Mouse (Mus musculus): Measurements from ENCODE around the gene Iqgap2. TPM values are rescaled to one million over a fixed set of nuclear protein-coding genes. Genes with fewer than 3 reads are reported as not detected.

Gene Iqgap2
- 8.7 and 12.7 TPM in 2 replicates for polyA plus RNA-seq (2012; rRNA removed)
- 10.5 and 12.8 TPM in 2 replicates for polyA plus RNA-seq (2014; fragmentation: Nextera tagmentation; extraction: Ambion mirVana)

GRCm38 (mm10) chr13:95891491-95891925 is at the start of gene Iqgap2:
TSS of gene Iqgap2 (minus strand) at chr13:95891922.
- DNase-seq (ENCODE audit: low spot score) = no peak
- H3K27ac ChIP-seq (replicated peaks; ENCODE audit: low read depth, low read length) = peak within 1 kb of the TSS; percentile 56; the same call in 1 of the 2 replicates
- WGBS = under 1% methylated on average over 29 of the region's 48 CpGs
- H3K36me3 ChIP-seq (ENCODE audit: control insufficient read depth, insufficient read depth, low read length) = no peaks in the 10 kb centered on the region
- H3K4me3 ChIP-seq (replicated peaks; ENCODE audit: low read length) = peak within 1 kb of the TSS; percentile 76
- no peaks in the 10 kb centered on the region for H3K27me3 ChIP-seq (ENCODE audit: control insufficient read depth, insufficient read depth, low read length)
- peak; percentile 76 for ATAC-seq (ENCODE audit: low FRiP score, low read depth)
- H3K4me2 ChIP-seq (replicated peaks; ENCODE audit: low read depth, low read length, severe bottlenecking) = peak within 1 kb of the TSS; percentile 100
- 0 out of 2 replicates have a peak, but pooled peaks have one; percentile 6 for TF ChIP-seq POLR2A (IDR thresholded peaks at IDR 0.05; ENCODE audit: borderline replicate concordance, extremely low read depth, insufficient read depth, insufficient read length)
- H3K9ac ChIP-seq (ENCODE audit: low read depth, low read length, severe bottlenecking) = peak within 1 kb of the TSS; percentile 80
- H3K4me1 ChIP-seq (ENCODE audit: control insufficient read depth, insufficient read depth, low read length) = peaks cover 10% of the 10 kb centered on the region; the same call in 1 of the 2 replicates
- no peaks in the 10 kb centered on the region for H3K9me3 ChIP-seq (ENCODE audit: control insufficient read depth, low read length)

- H3K9me3 ChIP-seq (ENCODE audit: control insufficient read depth, low read length) = no peaks in the 10 kb centered on the region
- H3K27ac ChIP-seq (replicated peaks; ENCODE audit: low read depth, low read length) = no peak overlapping the region
- H3K4me1 ChIP-seq (ENCODE audit: control insufficient read depth, insufficient read depth, low read length) = no peaks in the 10 kb centered on the region
- no peak overlapping the region for H3K4me3 ChIP-seq (replicated peaks; ENCODE audit: low read length)
- ATAC-seq (ENCODE audit: low FRiP score, low read depth) (no peak), DNase-seq (ENCODE audit: low spot score) (no peak)
- 72% methylated on average over 5 of the region's 5 CpGs for WGBS
- TF ChIP-seq POLR2A (IDR thresholded peaks at IDR 0.05; ENCODE audit: borderline replicate concordance, extremely low read depth, insufficient read depth, insufficient read length) = no peak
- H3K36me3 ChIP-seq (ENCODE audit: control insufficient read depth, insufficient read depth, low read length) = no peaks in the 10 kb centered on the region
- H3K27me3 ChIP-seq (ENCODE audit: control insufficient read depth, insufficient read depth, low read length) = no peaks in the 10 kb centered on the region
- H3K4me2 ChIP-seq (replicated peaks; ENCODE audit: low read depth, low read length, severe bottlenecking) = no peak overlapping the region
- H3K9ac ChIP-seq (ENCODE audit: low read depth, low read length, severe bottlenecking) = no peak overlapping the region
Observed at GRCm38 (mm10) chr13:95940811-95941210, 49.1 kb upstream of the Iqgap2 start.

- Histone ChIP-seq H3K4me1 (ENCODE audit: control insufficient read depth, insufficient read depth, low read length) (no peaks in the 10 kb centered on the region), H3K9me3 (ENCODE audit: control insufficient read depth, low read length) (no peaks in the 10 kb centered on the region), H3K36me3 (ENCODE audit: control insufficient read depth, insufficient read depth, low read length) (no peaks in the 10 kb centered on the region), H3K9ac (ENCODE audit: low read depth, low read length, severe bottlenecking) (no peak overlapping the region), H3K27me3 (ENCODE audit: control insufficient read depth, insufficient read depth, low read length) (no peaks in the 10 kb centered on the region), H3K4me2 (replicated peaks; ENCODE audit: low read depth, low read length, severe bottlenecking) (no peak overlapping the region), H3K27ac (replicated peaks; ENCODE audit: low read depth, low read length) (no peak overlapping the region), H3K4me3 (replicated peaks; ENCODE audit: low read length) (no peak overlapping the region)
- DNase-seq (ENCODE audit: low spot score) (no peak), ATAC-seq (ENCODE audit: low FRiP score, low read depth) (no peak)
- 72% methylated on average over 2 of the region's 2 CpGs for WGBS
- TF ChIP-seq POLR2A (IDR thresholded peaks at IDR 0.05; ENCODE audit: borderline replicate concordance, extremely low read depth, insufficient read depth, insufficient read length) = no peak
Observed at GRCm38 (mm10) chr13:95924201-95924621, 32.5 kb upstream of the Iqgap2 start.

GRCm38 (mm10) chr13:95922626-95923025 is 30.9 kb upstream of the Iqgap2 start:
- H3K4me3 ChIP-seq (replicated peaks; ENCODE audit: low read length) = no peak overlapping the region
- no peak for TF ChIP-seq POLR2A (IDR thresholded peaks at IDR 0.05; ENCODE audit: borderline replicate concordance, extremely low read depth, insufficient read depth, insufficient read length)
- H3K4me1 ChIP-seq (ENCODE audit: control insufficient read depth, insufficient read depth, low read length) = no peaks in the 10 kb centered on the region
- no peaks in the 10 kb centered on the region for H3K36me3 ChIP-seq (ENCODE audit: control insufficient read depth, insufficient read depth, low read length)
- ATAC-seq (ENCODE audit: low FRiP score, low read depth) (no peak), DNase-seq (ENCODE audit: low spot score) (no peak)
- H3K27ac ChIP-seq (replicated peaks; ENCODE audit: low read depth, low read length) = no peak overlapping the region
- WGBS = 88% methylated on average over 4 of the region's 4 CpGs
- H3K27me3 ChIP-seq (ENCODE audit: control insufficient read depth, insufficient read depth, low read length) = no peaks in the 10 kb centered on the region
- no peak overlapping the region for H3K4me2 ChIP-seq (replicated peaks; ENCODE audit: low read depth, low read length, severe bottlenecking)
- no peaks in the 10 kb centered on the region for H3K9me3 ChIP-seq (ENCODE audit: control insufficient read depth, low read length)
- H3K9ac ChIP-seq (ENCODE audit: low read depth, low read length, severe bottlenecking) = no peak overlapping the region

GRCm38 (mm10) chr13:95918624-95919284 is 27.0 kb upstream of the Iqgap2 start:
- no peaks in the 10 kb centered on the region for H3K36me3 ChIP-seq (ENCODE audit: control insufficient read depth, insufficient read depth, low read length)
- 85% methylated on average over 9 of the region's 9 CpGs for WGBS
- ATAC-seq (ENCODE audit: low FRiP score, low read depth) = no peak

More at GRCm38 (mm10) chr13:95918624-95919284, 27.0 kb upstream of the Iqgap2 start:
- no peak for DNase-seq (ENCODE audit: low spot score)
- no peaks in the 10 kb centered on the region for H3K9me3 ChIP-seq (ENCODE audit: control insufficient read depth, low read length)
- no peak overlapping the region for H3K27ac ChIP-seq (replicated peaks; ENCODE audit: low read depth, low read length)
- H3K9ac ChIP-seq (ENCODE audit: low read depth, low read length, severe bottlenecking) = no peak overlapping the region
- H3K27me3 ChIP-seq (ENCODE audit: control insufficient read depth, insufficient read depth, low read length) = no peaks in the 10 kb centered on the region
- H3K4me3 ChIP-seq (replicated peaks; ENCODE audit: low read length) = no peak overlapping the region
- no peak overlapping the region for H3K4me2 ChIP-seq (replicated peaks; ENCODE audit: low read depth, low read length, severe bottlenecking)
- H3K4me1 ChIP-seq (ENCODE audit: control insufficient read depth, insufficient read depth, low read length) = no peaks in the 10 kb centered on the region
- no peak for TF ChIP-seq POLR2A (IDR thresholded peaks at IDR 0.05; ENCODE audit: borderline replicate concordance, extremely low read depth, insufficient read depth, insufficient read length)
